Mouse (Mus musculus) liver, postnatal 0 days (tissue): ENCODE results near the gene Lamc2.

Experiments
- CTCF ChIP-seq: sonication (generic); IDR thresholded peaks from 2 replicates; pipeline ENCODE4 v1.5.1; 2016; ENCODE audit warnings: antibody characterized with exemption, low read depth
- EP300 ChIP-seq: IDR thresholded peaks from 2 replicates; pipeline ENCODE4 v1.6.1; 2016; ENCODE audit warnings: antibody characterized with exemption, low read depth, mild to moderate bottlenecking

GRCm38 (mm10) chr1:153231681-153232080 lies 45.4 kb upstream of the Lamc2 start:
- TF ChIP-seq CTCF (no peak), EP300 (no peak)
